Mouse (Mus musculus) heart, postnatal 0 days (tissue): Measurements from ENCODE around the gene Ackr2. TPM values are rescaled to one million over a fixed set of nuclear protein-coding genes. Genes with fewer than 3 reads are reported as not detected.

ENCODE experiments used
- ATAC-seq: fragments of 200-750 bp; cut with Nextera tagmentation; 2 replicates; pipeline ENCODE4 v1.8.0; 2017; ENCODE audit warnings: low read depth, moderate number of reproducible peaks, moderate library complexity; ENCODE audit not compliant: insufficient read depth
- DNase-seq: peaks from one replicate; pipeline ENCODE4 v3.0.0-alpha.2; 2016; ENCODE audit warnings: low spot score
- H3K27ac ChIP-seq: fragments of 300-500 bp; sonication (generic); 2 replicates; pipeline ENCODE4 v1.5.1; 2014; ENCODE audit warnings: low read depth, mild to moderate bottlenecking
- H3K27me3 ChIP-seq: fragments of 300-500 bp; sonication (generic); 2 replicates; pipeline ENCODE4 v1.6.1; 2014; ENCODE audit warnings: low read length, mixed read lengths; ENCODE audit not compliant: control insufficient read depth, insufficient read depth
- H3K36me3 ChIP-seq: fragments of 300-500 bp; sonication (generic); replicated peaks from 2 replicates; pipeline ENCODE4 v1.6.1; 2014; ENCODE audit warnings: low read length, mixed read lengths; ENCODE audit not compliant: control insufficient read depth, insufficient read depth
- H3K4me1 ChIP-seq: fragments of 300-500 bp; sonication (generic); 2 replicates; pipeline ENCODE4 v1.6.1; 2014; ENCODE audit warnings: antibody characterized with exemption; ENCODE audit not compliant: control insufficient read depth, insufficient read depth
- H3K4me2 ChIP-seq: fragments of 300-500 bp; sonication (generic); 2 replicates; pipeline ENCODE4 v1.6.1; 2014; ENCODE audit warnings: low read depth, mild to moderate bottlenecking, low read length, moderate library complexity
- H3K4me3 ChIP-seq: fragments of 300-500 bp; sonication (generic); 2 replicates; pipeline ENCODE4 v1.5.1; 2014; ENCODE audit warnings: low read depth, low read length
- H3K9ac ChIP-seq: fragments of 300-500 bp; sonication (generic); replicated peaks from 2 replicates; pipeline ENCODE4 v1.6.1; 2014; ENCODE audit warnings: low read depth, low read length, mixed read lengths
- H3K9me3 ChIP-seq: fragments of 300-500 bp; sonication (generic); replicated peaks from 2 replicates; pipeline ENCODE4 v1.6.1; 2016; ENCODE audit warnings: low read length; ENCODE audit not compliant: control insufficient read depth
- CTCF ChIP-seq: IDR thresholded peaks from 2 replicates; pipeline ENCODE4 v1.5.1; 2016; ENCODE audit warnings: antibody characterized with exemption, control low read depth, low read depth
- EP300 ChIP-seq: IDR thresholded peaks from 2 replicates; pipeline ENCODE4 v1.6.1; 2016; ENCODE audit warnings: antibody characterized with exemption, low read depth
- WGBS: fragments of 180-500 bp; shearing (Covaris S2); extraction: QIAGEN DNeasy Blood & Tissue Kit; methylation state at CpG from one replicate; pipeline ENCODE4 v1.1.7; 2014; 5-methylcytosine and 5-hydroxymethylcytosine counted together
- polyA plus RNA-seq: library from polyadenylated mRNA; unstranded; fragments of >200 nt; fragmentation: Nextera tagmentation; extraction: Ambion mirVana; gene quantifications from 2 replicates; pipeline ENCODE4 v1.2.1, GENCODE M21; 2015
- total RNA-seq: library from RNA; depleted of rRNA; stranded (reverse); fragments of >200 nt; gene quantifications from 2 replicates; pipeline ENCODE4 v1.2.3, GENCODE M21; 2014; ENCODE audit warnings: low replicate concordance

The Ackr2 gene
- total and polyA plus RNA-seq, 2 experiments from 2014 or later = 1.6 to 4.6 TPM

- no peak overlapping the region for H3K4me2 ChIP-seq
Observed at GRCm38 (mm10) chr9:121881301-121881700, 16.9 kb upstream of the Ackr2 start.

GRCm38 (mm10) chr9:121882015-121882457 is 16.1 kb upstream of the Ackr2 start:
- 35% methylated on average over 7 of the region's 7 CpGs for WGBS
- DNase-seq (peak; percentile 53), ATAC-seq (peak; percentile 60; the same call in 1 of the 2 replicates)

More at GRCm38 (mm10) chr9:121881301-121881700, 16.9 kb upstream of the Ackr2 start:
- no peak for ATAC-seq
- Histone ChIP-seq H3K27me3 (no peaks in the 10 kb centered on the region), H3K36me3 (no peaks in the 10 kb centered on the region), H3K27ac (0 out of 2 replicates have a peak overlapping the region, but pooled peaks have one; percentile 20), H3K4me1 (no peaks in the 10 kb centered on the region), H3K9ac (no peak overlapping the region), H3K9me3 (no peaks in the 10 kb centered on the region), H3K4me3 (no peak overlapping the region)
- WGBS = 63% methylated on average over 6 of the region's 6 CpGs
- no peak for DNase-seq
- 0 out of 2 replicates have a peak, but pooled peaks have one; percentile 5 for TF ChIP-seq CTCF
- no peak for TF ChIP-seq EP300

GRCm38 (mm10) chr9:121889927-121890440 is 8.2 kb upstream of the Ackr2 start:
- Histone ChIP-seq H3K9me3 (no peaks in the 10 kb centered on the region), H3K4me2 (peak overlapping the region; percentile 45), H3K9ac (no peak overlapping the region; the same call in 1 of the 2 replicates), H3K4me1 (peaks cover 20% of the 10 kb centered on the region), H3K36me3 (no peaks in the 10 kb centered on the region), H3K4me3 (0 out of 2 replicates have a peak overlapping the region, but pooled peaks have one; percentile 1), H3K27ac (peak overlapping the region; percentile 62), H3K27me3 (no peaks in the 10 kb centered on the region)
- DNase-seq (peak; percentile 41), ATAC-seq (peak; percentile 45)
- 25% methylated on average over 4 of the region's 4 CpGs for WGBS
- TF ChIP-seq CTCF (no peak), EP300 (0 out of 2 replicates have a peak, but pooled peaks have one; percentile 44)

More at GRCm38 (mm10) chr9:121882015-121882457, 16.1 kb upstream of the Ackr2 start:
- Histone ChIP-seq H3K9me3 (no peaks in the 10 kb centered on the region), H3K4me2 (no peak overlapping the region), H3K9ac (no peak overlapping the region), H3K27ac (0 out of 2 replicates have a peak overlapping the region, but pooled peaks have one; percentile 20), H3K36me3 (no peaks in the 10 kb centered on the region), H3K4me1 (no peaks in the 10 kb centered on the region), H3K27me3 (no peaks in the 10 kb centered on the region), H3K4me3 (no peak overlapping the region)
- TF ChIP-seq CTCF (no peak), EP300 (no peak)

- Histone ChIP-seq H3K9me3 (no peaks in the 10 kb centered on the region), H3K27ac (peak overlapping the region; percentile 62), H3K27me3 (no peaks in the 10 kb centered on the region), H3K4me3 (peak overlapping the region; percentile 1; the same call in 1 of the 2 replicates), H3K4me2 (peak overlapping the region; percentile 45), H3K9ac (no peak overlapping the region; the same call in 1 of the 2 replicates), H3K36me3 (no peaks in the 10 kb centered on the region), H3K4me1 (peaks cover 20% of the 10 kb centered on the region)
- TF ChIP-seq CTCF (no peak), EP300 (0 out of 2 replicates have a peak, but pooled peaks have one; percentile 47)
- ATAC-seq (peak; percentile 79), DNase-seq (peak; percentile 63)
- WGBS = 7% methylated on average over 18 of the region's 18 CpGs
Observed at GRCm38 (mm10) chr9:121890441-121890941, 7.7 kb upstream of the Ackr2 start.

GRCm38 (mm10) chr9:121891301-121891700 is 6.9 kb upstream of the Ackr2 start:
- Histone ChIP-seq H3K27me3 (no peaks in the 10 kb centered on the region), H3K4me2 (no peak overlapping the region), H3K36me3 (no peaks in the 10 kb centered on the region), H3K27ac (no peak overlapping the region), H3K9ac (no peak overlapping the region), H3K9me3 (no peaks in the 10 kb centered on the region), H3K4me3 (no peak overlapping the region), H3K4me1 (peaks cover 20% of the 10 kb centered on the region)
- ATAC-seq = no peak
- no peak for TF ChIP-seq EP300
- TF ChIP-seq CTCF = no peak
- 82% methylated on average over 9 of the region's 9 CpGs for WGBS
- no peak for DNase-seq
